Mouse (Mus musculus): ENCODE measurements around the gene Olfr1388. TPM values are rescaled to one million over a fixed set of nuclear protein-coding genes. Genes with fewer than 3 reads are reported as not detected.

Gene Olfr1388
- polyA plus RNA-seq, 1 experiment from 2014 or later, result not detected

Other genes starting within 250 kb of the Olfr1388 start
- 0.17 TPM in 1 of 2 replicates, not detected in the other for gene Btnl9, start 249.5 kb upstream of the Olfr1388 start, polyA plus RNA-seq (2015; fragmentation: Nextera tagmentation; extraction: Ambion mirVana)
- gene Zfp62, start 233.3 kb upstream of the Olfr1388 start, polyA plus RNA-seq (2015; fragmentation: Nextera tagmentation; extraction: Ambion mirVana), result 56.6 and 58.5 TPM in 2 replicates
- gene Mgat1, start 192.4 kb upstream of the Olfr1388 start, polyA plus RNA-seq (2015; fragmentation: Nextera tagmentation; extraction: Ambion mirVana), result 29.3 and 32.1 TPM in 2 replicates
- 0.15 TPM in 1 of 2 replicates, not detected in the other for gene Olfr1393, start 158.3 kb upstream of the Olfr1388 start, polyA plus RNA-seq (2015; fragmentation: Nextera tagmentation; extraction: Ambion mirVana)
- gene Olfr1392, start 151.3 kb upstream of the Olfr1388 start, polyA plus RNA-seq (2015; fragmentation: Nextera tagmentation; extraction: Ambion mirVana), result not detected in 2 replicates
- gene Olfr10, start 131.9 kb upstream of the Olfr1388 start, polyA plus RNA-seq (2015; fragmentation: Nextera tagmentation; extraction: Ambion mirVana), result not detected in 2 replicates
- not detected in 2 replicates for gene Olfr1391, start 113.9 kb upstream of the Olfr1388 start, polyA plus RNA-seq (2015; fragmentation: Nextera tagmentation; extraction: Ambion mirVana)
- not detected in 2 replicates for gene Olfr1390, start 101.4 kb upstream of the Olfr1388 start, polyA plus RNA-seq (2015; fragmentation: Nextera tagmentation; extraction: Ambion mirVana)
- not detected in 2 replicates for gene Olfr1389, start 13.6 kb upstream of the Olfr1388 start, polyA plus RNA-seq (2015; fragmentation: Nextera tagmentation; extraction: Ambion mirVana)
- gene Olfr1387, start 18.7 kb downstream of the Olfr1388 start, polyA plus RNA-seq (2015; fragmentation: Nextera tagmentation; extraction: Ambion mirVana), result not detected in 2 replicates
- not detected in 2 replicates for gene Olfr1386, start 28.4 kb downstream of the Olfr1388 start, polyA plus RNA-seq (2015; fragmentation: Nextera tagmentation; extraction: Ambion mirVana)
- not detected in 2 replicates for gene Olfr1385, start 52.4 kb downstream of the Olfr1388 start, polyA plus RNA-seq (2015; fragmentation: Nextera tagmentation; extraction: Ambion mirVana)
- not detected in 2 replicates for gene Olfr1384, start 70.1 kb downstream of the Olfr1388 start, polyA plus RNA-seq (2015; fragmentation: Nextera tagmentation; extraction: Ambion mirVana)
- not detected in 2 replicates for gene Olfr1383, start 83.0 kb downstream of the Olfr1388 start, polyA plus RNA-seq (2015; fragmentation: Nextera tagmentation; extraction: Ambion mirVana)
- not detected in 2 replicates for gene Olfr1382, start 91.6 kb downstream of the Olfr1388 start, polyA plus RNA-seq (2015; fragmentation: Nextera tagmentation; extraction: Ambion mirVana)
- gene Olfr1381, start 106.8 kb downstream of the Olfr1388 start, polyA plus RNA-seq (2015; fragmentation: Nextera tagmentation; extraction: Ambion mirVana), result not detected in 2 replicates
- gene Olfr1380, start 120.3 kb downstream of the Olfr1388 start, polyA plus RNA-seq (2015; fragmentation: Nextera tagmentation; extraction: Ambion mirVana), result not detected in 2 replicates
- gene Flt4, start 172.6 kb downstream of the Olfr1388 start, polyA plus RNA-seq (2015; fragmentation: Nextera tagmentation; extraction: Ambion mirVana), result 1.2 and 1.8 TPM in 2 replicates
- not detected in 2 replicates for gene Scgb3a1, start 227.0 kb downstream of the Olfr1388 start, polyA plus RNA-seq (2015; fragmentation: Nextera tagmentation; extraction: Ambion mirVana)